Mouse (Mus musculus) bone marrow macrophage, adult 2 months (primary cell): ENCODE data around the gene Usp10. TPM values are rescaled to one million over a fixed set of nuclear protein-coding genes. Genes with fewer than 3 reads are reported as not detected.

Experiments used
- H3K27ac ChIP-seq: 2 replicates; pipeline ENCODE4 v1.5.1; 2012; ENCODE audit warnings: low read depth, low read length; ENCODE audit not compliant: insufficient read depth
- H3K4me1 ChIP-seq: 2 replicates; pipeline ENCODE4 v1.6.1; 2012; ENCODE audit warnings: low read length; ENCODE audit not compliant: control insufficient read depth, insufficient read depth
- H3K4me3 ChIP-seq: 2 replicates; pipeline ENCODE4 v1.5.1; 2012; ENCODE audit warnings: mild to moderate bottlenecking, low read length, moderate library complexity; ENCODE audit not compliant: insufficient read depth
- CTCF ChIP-seq: IDR thresholded peaks from 2 replicates; pipeline ENCODE4 v1.5.1; 2012; ENCODE audit warnings: low read depth, mild to moderate bottlenecking, low read length, moderate library complexity
- POLR2A ChIP-seq: IDR thresholded peaks from 2 replicates; pipeline ENCODE4 v1.6.1; 2012; ENCODE audit warnings: mild to moderate bottlenecking, low read depth, low read length, borderline replicate concordance
- polyA plus RNA-seq: library from polyadenylated mRNA; stranded (reverse); fragments of >200 nt; gene quantifications from 2 replicates; pipeline ENCODE4 v1.2.4, GENCODE M21; 2012; ENCODE audit not compliant: missing spikeins, insufficient read depth, insufficient read length

Usp10 gene
- polyA plus RNA-seq, 1 experiment, result 19.2 TPM

- Histone ChIP-seq H3K4me3 (no peak overlapping the region), H3K27ac (no peak overlapping the region), H3K4me1 (no peaks in the 10 kb centered on the region)
- TF ChIP-seq POLR2A, result no peak
- TF ChIP-seq CTCF, result no peak
These were observed 42.1 kb downstream of the Usp10 start for GRCm38 (mm10) chr8:119952282-119952681.

- Histone ChIP-seq H3K4me3 (no peak overlapping the region), H3K27ac (no peak overlapping the region), H3K4me1 (no peaks in the 10 kb centered on the region)
- TF ChIP-seq POLR2A, result no peak
- no peak for TF ChIP-seq CTCF
These were observed 42.6 kb downstream of the Usp10 start for GRCm38 (mm10) chr8:119952747-119953146.

GRCm38 (mm10) chr8:119955333-119955732 is 45.2 kb downstream of the Usp10 start:
- TF ChIP-seq CTCF (no peak), POLR2A (no peak)
- H3K4me1 ChIP-seq, result no peaks in the 10 kb centered on the region
- no peak overlapping the region for H3K27ac ChIP-seq
- H3K4me3 ChIP-seq, result no peak overlapping the region

GRCm38 (mm10) chr8:119958076-119958475 is 47.9 kb downstream of the Usp10 start:
- Histone ChIP-seq H3K27ac (no peak overlapping the region), H3K4me1 (peaks cover 2% of the 10 kb centered on the region; the same call in 1 of the 2 replicates), H3K4me3 (no peak overlapping the region)
- TF ChIP-seq CTCF (no peak), POLR2A (no peak)

- Histone ChIP-seq H3K4me3 (no peak overlapping the region), H3K4me1 (peaks cover 2% of the 10 kb centered on the region; the same call in 1 of the 2 replicates), H3K27ac (no peak overlapping the region)
- TF ChIP-seq POLR2A, result no peak
- no peak for TF ChIP-seq CTCF
These were observed 50.5 kb downstream of the Usp10 start for GRCm38 (mm10) chr8:119960531-119961104.

- Histone ChIP-seq H3K4me3 (no peak overlapping the region), H3K27ac (no peak overlapping the region), H3K4me1 (peaks cover 2% of the 10 kb centered on the region; the same call in 1 of the 2 replicates)
- no peak for TF ChIP-seq CTCF
- TF ChIP-seq POLR2A, result no peak
These were observed 54.7 kb downstream of the Usp10 start for GRCm38 (mm10) chr8:119964859-119965258.

- H3K4me3 ChIP-seq, result no peak overlapping the region
- TF ChIP-seq POLR2A (no peak), CTCF (no peak)
- H3K4me1 ChIP-seq, result no peaks in the 10 kb centered on the region
- no peak overlapping the region for H3K27ac ChIP-seq
These were observed 57.3 kb downstream of the Usp10 start for GRCm38 (mm10) chr8:119967435-119967834.

GRCm38 (mm10) chr8:119970169-119970568 is 60.0 kb downstream of the Usp10 start:
- no peaks in the 10 kb centered on the region for H3K4me1 ChIP-seq
- H3K27ac ChIP-seq, result no peak overlapping the region
- TF ChIP-seq POLR2A (no peak), CTCF (no peak)
- no peak overlapping the region for H3K4me3 ChIP-seq

GRCm38 (mm10) chr8:119972558-119972957 is 62.4 kb downstream of the Usp10 start:
- H3K27ac ChIP-seq, result no peak overlapping the region
- no peak overlapping the region for H3K4me3 ChIP-seq
- TF ChIP-seq POLR2A, result no peak
- no peaks in the 10 kb centered on the region for H3K4me1 ChIP-seq

- H3K27ac ChIP-seq, result no peak overlapping the region
- 0 out of 2 replicates have a peak, but pooled peaks cover 2% of the 10 kb centered on the region for H3K4me1 ChIP-seq
- H3K4me3 ChIP-seq, result no peak overlapping the region
These were observed 68.7 kb downstream of the Usp10 start for GRCm38 (mm10) chr8:119978770-119979381.

GRCm38 (mm10) chr8:119981253-119981652 is 71.1 kb downstream of the Usp10 start:
- Histone ChIP-seq H3K4me1 (peaks cover 3% of the 10 kb centered on the region; the same call in 1 of the 2 replicates), H3K27ac (no peak overlapping the region), H3K4me3 (no peak overlapping the region)
- TF ChIP-seq POLR2A (no peak), CTCF (no peak)

More at GRCm38 (mm10) chr8:119978770-119979381, 68.7 kb downstream of the Usp10 start:
- no peak for TF ChIP-seq CTCF
- TF ChIP-seq POLR2A, result no peak

GRCm38 (mm10) chr8:119984085-119984484 is 73.9 kb downstream of the Usp10 start:
- no peak for TF ChIP-seq POLR2A
- TF ChIP-seq CTCF, result no peak
- peaks cover 14% of the 10 kb centered on the region for H3K4me1 ChIP-seq
- no peak overlapping the region for H3K27ac ChIP-seq
- H3K4me3 ChIP-seq, result no peak overlapping the region
